Mouse (Mus musculus): ENCODE measurements around the gene Nxn. TPM values are rescaled to one million over a fixed set of nuclear protein-coding genes. Genes with fewer than 3 reads are reported as not detected.

Nxn gene
- total and polyA plus RNA-seq, 3 experiments, result 10.0 to 19.1 (median 14.6) TPM

- DNase-seq, result peak; percentile 96 to 97
- Histone ChIP-seq H3K4me1 (ENCODE audit: control insufficient read depth, insufficient read depth, low read length) (no peaks in the 10 kb centered on the region), H3K9ac (ENCODE audit: low read depth, low read length) (peak within 1 kb of the TSS; percentile 77), H3K79me2 (replicated peaks; ENCODE audit: control insufficient read depth, insufficient read depth, low read length) (no peaks in the 10 kb centered on the region), H3K4me3 (peak within 1 kb of the TSS; percentile 83), H3K27me3 (ENCODE audit: control insufficient read depth, insufficient read depth, low read length) (no peaks in the 10 kb centered on the region), H3K36me3 (ENCODE audit: control insufficient read depth, insufficient read depth, low read length) (no peaks in the 10 kb centered on the region), H3K27ac (peak within 1 kb of the TSS; percentile 93)
- under 1% methylated on average over 46 of the region's 46 CpGs for WGBS
- peak; percentile 68 for TF ChIP-seq POLR2A (IDR thresholded peaks at IDR 0.05; ENCODE audit: insufficient read depth, low read depth, low read length)
- peak; percentile 93 for TF ChIP-seq EP300 (IDR thresholded peaks at IDR 0.05; ENCODE audit: insufficient read depth, low read depth, low read length)
- peak; percentile 100 for TF ChIP-seq CTCF (IDR thresholded peaks at IDR 0.05)
- intact Hi-C loops (cut with DNase I), result loop anchor here (1.0 to 10.0 kb wide), 3 partner anchors 154 to 322 kb away; partner anchors contain the start of genes Fam57a and Vps53
These were observed 8.0 kb upstream of the Nxn start, which contains the start of gene Timm22 for GRCm38 (mm10) chr11:76406702-76407583. Timm22 (plus strand) TSS chr11:76406952.

- Histone ChIP-seq H3K36me3 (ENCODE audit: control insufficient read depth, insufficient read depth, low read length) (no peaks in the 10 kb centered on the region), H3K9ac (ENCODE audit: low read depth, low read length) (no peak overlapping the region), H3K27me3 (ENCODE audit: control insufficient read depth, insufficient read depth, low read length) (no peaks in the 10 kb centered on the region), H3K4me3 (no peak overlapping the region), H3K27ac (no peak overlapping the region), H3K79me2 (replicated peaks; ENCODE audit: control insufficient read depth, insufficient read depth, low read length) (no peaks in the 10 kb centered on the region), H3K4me1 (ENCODE audit: control insufficient read depth, insufficient read depth, low read length) (no peaks in the 10 kb centered on the region)
- WGBS, result 66% methylated on average over 5 of the region's 5 CpGs
- no peak for TF ChIP-seq POLR2A (IDR thresholded peaks at IDR 0.05; ENCODE audit: insufficient read depth, low read depth, low read length)
- TF ChIP-seq EP300 (IDR thresholded peaks at IDR 0.05; ENCODE audit: insufficient read depth, low read depth, low read length), result no peak
- TF ChIP-seq CTCF (IDR thresholded peaks at IDR 0.05), result no peak
- intact Hi-C loops (cut with DNase I), result loop anchor here (1.0 to 10.0 kb wide), 3 partner anchors 152 to 321 kb away; partner anchors contain the start of genes Fam57a and Vps53
- no peak for DNase-seq
These were observed 6.8 kb upstream of the Nxn start for GRCm38 (mm10) chr11:76405626-76406264.

- Histone ChIP-seq H3K27ac (no peak overlapping the region), H3K4me3 (no peak overlapping the region), H3K79me2 (replicated peaks; ENCODE audit: control insufficient read depth, insufficient read depth, low read length) (no peaks in the 10 kb centered on the region), H3K4me1 (ENCODE audit: control insufficient read depth, insufficient read depth, low read length) (no peaks in the 10 kb centered on the region), H3K36me3 (ENCODE audit: control insufficient read depth, insufficient read depth, low read length) (no peaks in the 10 kb centered on the region), H3K27me3 (ENCODE audit: control insufficient read depth, insufficient read depth, low read length) (no peaks in the 10 kb centered on the region), H3K9ac (ENCODE audit: low read depth, low read length) (no peak overlapping the region)
- no peak for TF ChIP-seq EP300 (IDR thresholded peaks at IDR 0.05; ENCODE audit: insufficient read depth, low read depth, low read length)
- TF ChIP-seq POLR2A (IDR thresholded peaks at IDR 0.05; ENCODE audit: insufficient read depth, low read depth, low read length), result no peak
- no peak for TF ChIP-seq CTCF (IDR thresholded peaks at IDR 0.05)
- 43% methylated on average over 4 of the region's 4 CpGs for WGBS
- intact Hi-C loops (cut with DNase I), result loop anchor here (5.0 to 10.0 kb wide), 2 partner anchors 228 to 320 kb away; partner anchors contain the start of genes Fam57a and Vps53
- no peak for DNase-seq
These were observed 6.2 kb upstream of the Nxn start for GRCm38 (mm10) chr11:76405113-76405512.

GRCm38 (mm10) chr11:76401398-76401797, 2.5 kb upstream of the Nxn start:
- Histone ChIP-seq H3K27me3 (ENCODE audit: control insufficient read depth, insufficient read depth, low read length) (no peaks in the 10 kb centered on the region), H3K4me1 (ENCODE audit: control insufficient read depth, insufficient read depth, low read length) (peaks cover 1% of the 10 kb centered on the region; the same call in 1 of the 2 replicates), H3K27ac (no peak overlapping the region), H3K4me3 (no peak overlapping the region), H3K9ac (ENCODE audit: low read depth, low read length) (no peak overlapping the region), H3K79me2 (replicated peaks; ENCODE audit: control insufficient read depth, insufficient read depth, low read length) (no peaks in the 10 kb centered on the region), H3K36me3 (ENCODE audit: control insufficient read depth, insufficient read depth, low read length) (no peaks in the 10 kb centered on the region)
- WGBS, result 67% methylated on average over 10 of the region's 10 CpGs
- TF ChIP-seq POLR2A (IDR thresholded peaks at IDR 0.05; ENCODE audit: insufficient read depth, low read depth, low read length) (no peak), EP300 (IDR thresholded peaks at IDR 0.05; ENCODE audit: insufficient read depth, low read depth, low read length) (0 out of 2 replicates have a peak, but pooled peaks have one; percentile 16), CTCF (IDR thresholded peaks at IDR 0.05) (no peak)
- intact Hi-C loops (cut with DNase I), result loop anchor here (10.0 kb wide), 1 partner anchor 317 kb away; no protein-coding TSS in a partner anchor
- peak in 1 of 2 experiments; percentile 28 for DNase-seq

GRCm38 (mm10) chr11:76399587-76400330, 819 bp upstream of the Nxn start:
- TF ChIP-seq CTCF (IDR thresholded peaks at IDR 0.05), result peak; percentile 67
- no peak for TF ChIP-seq EP300 (IDR thresholded peaks at IDR 0.05; ENCODE audit: insufficient read depth, low read depth, low read length)
- TF ChIP-seq POLR2A (IDR thresholded peaks at IDR 0.05; ENCODE audit: insufficient read depth, low read depth, low read length), result no peak
- Histone ChIP-seq H3K4me3 (peak overlapping the region; percentile 70), H3K4me1 (ENCODE audit: control insufficient read depth, insufficient read depth, low read length) (peaks cover 3% of the 10 kb centered on the region; the same call in 1 of the 2 replicates), H3K9ac (ENCODE audit: low read depth, low read length) (peak overlapping the region; percentile 27), H3K36me3 (ENCODE audit: control insufficient read depth, insufficient read depth, low read length) (no peaks in the 10 kb centered on the region), H3K27ac (peak overlapping the region; percentile 87), H3K27me3 (ENCODE audit: control insufficient read depth, insufficient read depth, low read length) (no peaks in the 10 kb centered on the region), H3K79me2 (replicated peaks; ENCODE audit: control insufficient read depth, insufficient read depth, low read length) (no peaks in the 10 kb centered on the region)
- peak; percentile 48 to 59 for DNase-seq
- intact Hi-C loops (cut with DNase I), result loop anchor here (1.0 to 10.0 kb wide), 5 partner anchors 19 to 315 kb away; no protein-coding TSS in a partner anchor
- WGBS, result 3% methylated on average over 11 of the region's 11 CpGs

All from heart, adult 2 months (tissue).